Comparison of ENCODE assay signal across 18 mouse cellular contexts in the genomic region with DNA sequence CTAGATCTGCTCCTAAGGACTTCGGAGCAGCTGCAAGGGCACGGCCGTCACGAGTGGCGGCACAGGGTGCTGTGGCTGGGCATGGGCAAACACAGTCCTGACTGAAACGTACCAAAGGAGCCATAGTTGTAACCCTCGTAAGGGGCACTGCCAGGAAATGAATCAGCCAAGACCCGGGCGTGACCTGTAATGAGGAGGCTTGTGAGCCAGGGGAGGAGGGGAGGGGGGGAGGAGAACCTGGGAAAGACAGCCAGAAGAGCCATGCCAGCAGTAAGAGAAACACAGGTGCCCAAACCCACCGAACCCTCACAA. TPM values are rescaled to one million over a fixed set of nuclear protein-coding genes. Genes with fewer than 3 reads are reported as not detected.
"Had no signal": no experiment of that assay in that cellular context is flagged by ENCODE, and none has a peak within 500 bp of the region (broad histone marks: within the 10 kb centered on the region; RNA-seq: fewer than 3 reads in every experiment).

No protein-coding gene starts in this region.

- DNase-seq: gastrocnemius, postnatal 14 days; gastrocnemius, postnatal 36 days; heart, adult 2 months; heart, postnatal 14 days; heart, postnatal 36 days; kidney, adult 18-20 months; kidney, adult 8-10 months; kidney, postnatal 10 days; kidney, postnatal 4 days; layer of hippocampus, adult 9-11 months; liver; liver, embryonic 13.5 days; liver, postnatal 0 days had no signal

- ATAC-seq: hindbrain, postnatal 0 days; inflammation-experienced regulatory T-cells, adult 6 months; intestine, embryonic 15.5 days; intestine, postnatal 0 days; liver, postnatal 0 days had no signal

RNA-seq across cellular contexts. Expression of a gene that starts 11.0 kb away (rescaled TPM):
- total RNA-seq: hematopoietic stem cell, adult 5-6 weeks had no signal
